Mouse (Mus musculus) cerebellum, adult (tissue): Measurements from ENCODE around the gene Fst.

Experiments used
- ATAC-seq: cut with Nextera tagmentation; 2 replicates; pipeline ENCODE4 v1.9.2; 2017; ENCODE audit warnings: mild to moderate bottlenecking, moderate library complexity, mixed read lengths; ENCODE audit not compliant: insufficient number of reproducible peaks, low FRiP score, low TSS enrichment

Fst gene

DNA sequence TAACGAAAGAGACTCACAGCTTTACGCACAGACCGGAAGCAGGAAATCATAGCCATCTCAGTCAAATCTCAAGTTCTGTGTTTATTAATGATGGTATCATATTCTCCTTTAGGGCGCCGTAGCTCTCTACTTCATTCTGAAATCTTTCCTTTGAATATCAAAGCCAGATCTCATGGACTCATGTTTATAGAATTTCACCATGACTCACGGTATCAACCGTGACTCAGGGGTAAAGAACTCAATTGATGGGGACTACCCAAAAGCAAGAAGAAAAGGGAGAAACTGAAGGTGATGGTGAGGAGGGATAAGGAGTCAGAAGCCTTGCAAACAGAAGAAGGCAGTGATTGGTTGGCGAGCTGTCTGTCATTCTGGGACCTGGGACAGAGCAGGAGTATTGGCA, 38.5 kb downstream of the Fst start:
- ATAC-seq, result no peak

- ATAC-seq, result no peak
Observed at GRCm38 (mm10) chr13:114419364-114419763, 39.4 kb downstream of the Fst start.

DNA sequence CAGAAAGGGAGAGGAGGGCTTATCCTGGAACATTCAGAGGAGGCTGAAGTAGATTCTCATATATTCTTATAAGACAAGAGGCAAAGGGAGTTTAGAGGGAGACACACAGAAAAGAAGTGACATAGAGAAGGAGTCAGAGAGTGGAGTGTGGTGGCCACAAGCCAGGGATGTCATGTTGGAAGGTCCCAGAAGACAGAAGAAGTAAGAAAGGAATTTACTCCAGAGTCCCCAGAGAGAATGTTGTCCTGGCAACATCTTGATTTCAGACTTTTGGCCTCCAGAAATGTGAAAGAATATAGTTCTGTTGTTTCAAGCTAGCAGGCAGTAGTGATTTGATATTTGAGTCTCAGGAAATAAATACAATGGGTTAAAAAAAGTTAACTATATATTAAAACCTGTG, 46.4 kb downstream of the Fst start:
- ATAC-seq, result no peak

DNA sequence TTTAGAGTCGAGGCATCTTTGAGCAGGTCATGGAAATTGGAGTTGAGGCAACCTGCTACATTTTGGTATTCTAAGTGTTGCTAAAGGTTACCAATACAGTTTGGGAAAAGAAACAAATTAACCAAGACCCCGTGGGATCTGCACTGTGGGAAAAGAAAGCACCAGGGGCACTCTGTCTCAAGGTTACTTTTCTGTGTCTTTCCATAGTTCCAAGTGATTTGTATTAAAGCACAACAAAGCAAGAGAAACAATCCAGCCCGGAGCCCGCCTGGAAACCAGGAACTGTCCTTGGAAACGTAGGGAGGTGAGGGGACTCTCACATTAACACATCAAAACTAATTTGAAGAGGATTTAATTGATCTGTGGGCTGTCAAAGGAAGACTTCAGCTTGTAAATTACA, 51.9 kb downstream of the Fst start:
- no peak for ATAC-seq

DNA sequence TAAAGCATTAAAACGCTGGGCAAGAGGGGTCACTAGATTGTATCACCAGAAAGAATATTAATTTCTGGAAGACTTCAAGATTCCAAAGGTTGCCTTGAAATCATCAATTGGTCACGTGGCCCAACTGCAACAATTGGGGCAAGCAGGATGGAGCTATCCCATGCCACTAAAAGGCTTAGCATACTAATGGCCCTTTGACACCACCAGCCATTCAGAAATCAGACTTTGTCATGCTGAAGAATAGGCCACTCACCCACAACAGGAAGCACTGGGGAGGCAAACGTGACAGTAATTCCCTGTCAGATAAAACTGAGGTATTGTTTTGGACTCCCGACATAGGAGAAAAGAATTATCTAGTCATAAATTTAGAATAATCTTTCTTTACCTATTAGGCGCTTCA, 52.3 kb downstream of the Fst start:
- no peak for ATAC-seq

DNA sequence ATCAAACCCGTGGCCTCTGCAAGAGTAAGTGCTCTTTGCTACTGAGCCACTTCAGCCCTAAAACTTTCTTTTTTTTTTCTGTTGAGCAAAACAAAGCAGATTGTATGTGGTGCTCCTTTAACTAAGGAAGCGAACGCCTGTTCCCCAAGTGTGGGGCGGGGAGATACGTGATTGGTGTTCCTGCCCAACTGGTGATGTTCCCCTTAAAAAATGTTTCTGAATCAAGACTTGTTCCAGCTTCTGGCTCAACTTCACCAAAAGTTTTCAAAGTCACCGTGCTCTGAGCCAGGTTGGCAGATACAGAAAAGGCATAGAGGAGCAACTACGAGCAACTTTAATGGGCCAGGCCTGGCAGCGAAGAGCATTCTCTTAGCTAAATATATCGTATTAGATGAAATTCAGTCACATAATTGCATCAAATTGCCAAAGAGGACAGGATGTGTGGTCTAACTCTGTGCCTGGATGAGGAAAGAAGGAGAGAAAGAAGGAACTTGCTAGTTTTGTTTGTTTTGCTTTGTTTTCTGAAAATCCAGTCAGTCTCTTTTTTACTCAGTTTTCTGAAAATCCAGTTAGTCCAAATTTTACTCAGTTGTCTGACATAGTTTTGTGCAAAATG, 53.5 kb downstream of the Fst start:
- no peak for ATAC-seq
